Mouse (Mus musculus): ENCODE data around the gene Gnb5. TPM values are rescaled to one million over a fixed set of nuclear protein-coding genes. Genes with fewer than 3 reads are reported as not detected.

The Gnb5 gene
- total and polyA plus RNA-seq, 2 experiments from 2014 or later: 73.2 to 91.4 TPM

DNA sequence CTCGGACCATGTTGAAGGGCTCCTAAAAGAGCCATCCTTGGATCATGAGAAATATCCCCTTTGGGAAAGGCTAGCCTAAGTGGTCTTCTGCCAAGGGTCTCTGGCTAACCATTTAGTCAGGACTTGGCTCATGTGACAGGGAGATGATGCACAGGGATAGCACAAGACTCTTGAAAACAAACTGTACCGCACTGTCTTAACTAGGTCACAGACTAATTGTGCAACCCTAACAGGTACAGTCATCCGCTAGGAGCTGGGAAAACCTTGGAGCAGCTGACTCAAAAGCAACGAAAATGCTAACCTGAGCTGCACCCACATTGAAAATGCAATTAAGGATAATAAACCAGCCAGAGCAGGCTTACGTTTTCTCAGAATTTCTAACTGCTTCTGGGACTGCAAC is 60.1 kb downstream of the Gnb5 start:
- Histone ChIP-seq H3K4me3 (ENCODE audit: low read depth, low read length) (no peak overlapping the region), H3K27me3 (ENCODE audit: insufficient read depth, low read length) (no peaks in the 10 kb centered on the region), H3K27ac (ENCODE audit: low read depth, low read length) (no peak overlapping the region), H3K4me2 (ENCODE audit: low read depth) (no peak overlapping the region), H3K4me1 (ENCODE audit: insufficient read depth) (no peaks in the 10 kb centered on the region), H3K9ac (no peak overlapping the region), H3K9me3 (ENCODE audit: low read length) (no peaks in the 10 kb centered on the region), H3K36me3 (ENCODE audit: insufficient read depth) (no peaks in the 10 kb centered on the region)
- DNase-seq (no peak), ATAC-seq (no peak)
- WGBS: 77% methylated on average over 5 of the region's 5 CpGs
- TF ChIP-seq CTCF (IDR thresholded peaks at IDR 0.05; ENCODE audit: low read depth): no peak

DNA sequence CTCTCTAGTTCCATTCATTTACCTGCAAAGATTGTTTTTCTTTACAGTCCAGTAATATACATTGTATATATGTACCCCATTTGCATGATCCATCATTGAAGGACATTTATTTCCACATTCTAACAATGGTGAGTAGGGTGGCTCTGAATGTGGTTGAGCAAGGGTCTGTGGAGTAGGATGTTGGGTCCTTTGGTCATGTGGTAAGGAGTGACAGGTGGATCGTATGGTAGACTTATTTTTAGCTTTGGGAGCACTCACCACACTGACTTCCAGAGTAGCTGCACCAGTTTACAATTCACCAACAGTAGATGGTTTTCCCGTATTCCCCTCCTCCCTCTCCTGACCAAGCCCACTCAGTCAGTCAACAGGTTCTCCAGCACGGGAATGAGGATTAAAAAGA is 62.7 kb downstream of the Gnb5 start:
- H3K36me3 ChIP-seq (ENCODE audit: insufficient read depth): no peaks in the 10 kb centered on the region
- H3K27me3 ChIP-seq (ENCODE audit: insufficient read depth, low read length): no peaks in the 10 kb centered on the region
- no peak for TF ChIP-seq CTCF (IDR thresholded peaks at IDR 0.05; ENCODE audit: low read depth)

DNA sequence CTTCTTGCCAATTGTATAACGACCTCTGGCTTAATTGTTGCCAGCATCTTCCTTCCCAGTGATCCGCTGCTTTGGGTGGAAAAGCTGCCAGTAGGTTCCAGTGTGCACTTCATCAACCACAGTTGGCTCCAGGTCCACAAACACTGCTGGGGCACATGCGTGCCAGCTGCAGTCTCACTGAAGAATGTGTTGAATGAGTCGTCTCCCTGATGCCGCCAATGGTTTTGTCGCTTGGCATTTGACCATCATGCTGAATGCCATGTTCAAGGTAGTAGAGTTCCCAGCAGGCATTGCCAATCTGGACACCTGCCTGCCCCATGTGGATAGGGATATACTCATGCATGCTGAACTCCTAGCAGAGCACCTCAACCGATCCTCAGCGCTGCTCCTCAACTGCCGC is 69.5 kb downstream of the Gnb5 start:
- no peak for DNase-seq
- Histone ChIP-seq H3K36me3 (ENCODE audit: insufficient read depth) (no peaks in the 10 kb centered on the region), H3K4me2 (ENCODE audit: low read depth) (no peak overlapping the region), H3K27ac (ENCODE audit: low read depth, low read length) (no peak overlapping the region), H3K4me3 (ENCODE audit: low read depth, low read length) (no peak overlapping the region), H3K9me3 (ENCODE audit: low read length) (no peaks in the 10 kb centered on the region), H3K9ac (no peak overlapping the region), H3K4me1 (ENCODE audit: insufficient read depth) (no peaks in the 10 kb centered on the region), H3K27me3 (ENCODE audit: insufficient read depth, low read length) (no peaks in the 10 kb centered on the region)
- 83% methylated on average over 9 of the region's 9 CpGs for WGBS
- TF ChIP-seq CTCF (IDR thresholded peaks at IDR 0.05; ENCODE audit: low read depth): no peak
- no peak for ATAC-seq

More for the DNA sequence above, 62.7 kb downstream of the Gnb5 start:
- Histone ChIP-seq H3K4me1 (ENCODE audit: insufficient read depth) (no peaks in the 10 kb centered on the region), H3K4me3 (ENCODE audit: low read depth, low read length) (no peak overlapping the region), H3K9me3 (ENCODE audit: low read length) (no peaks in the 10 kb centered on the region), H3K4me2 (ENCODE audit: low read depth) (no peak overlapping the region), H3K9ac (no peak overlapping the region), H3K27ac (ENCODE audit: low read depth, low read length) (no peak overlapping the region)
- no peak for DNase-seq
- WGBS: 72% methylated on average over 3 of the region's 3 CpGs
- no peak for ATAC-seq

DNA sequence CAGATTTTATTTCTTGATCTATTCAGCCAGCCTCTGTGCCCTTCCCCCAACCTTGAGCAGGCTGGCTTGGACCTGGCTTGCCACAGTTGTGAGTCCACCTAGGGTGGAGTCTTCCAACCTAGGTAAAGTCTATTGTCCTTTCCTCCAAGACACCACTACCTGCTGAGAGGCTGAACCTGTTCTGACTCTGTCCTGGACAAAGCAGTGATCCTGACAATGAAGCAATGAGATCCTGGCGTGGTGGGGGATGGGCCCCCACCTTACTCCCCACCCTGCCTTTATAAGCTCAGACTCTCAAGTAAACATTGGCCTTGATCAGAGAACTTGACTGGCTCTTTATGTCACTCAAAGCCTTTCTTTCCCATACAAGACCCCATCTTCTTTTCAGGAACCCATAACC is 70.3 kb downstream of the Gnb5 start:
- H3K9ac ChIP-seq: no peak overlapping the region
- H3K4me1 ChIP-seq (ENCODE audit: insufficient read depth): no peaks in the 10 kb centered on the region
- TF ChIP-seq CTCF (IDR thresholded peaks at IDR 0.05; ENCODE audit: low read depth): no peak
- no peak for DNase-seq
- no peak overlapping the region for H3K4me3 ChIP-seq (ENCODE audit: low read depth, low read length)
- ATAC-seq: no peak
- no peaks in the 10 kb centered on the region for H3K27me3 ChIP-seq (ENCODE audit: insufficient read depth, low read length)
- no peaks in the 10 kb centered on the region for H3K36me3 ChIP-seq (ENCODE audit: insufficient read depth)
- no peak overlapping the region for H3K27ac ChIP-seq (ENCODE audit: low read depth, low read length)
- H3K4me2 ChIP-seq (ENCODE audit: low read depth): no peak overlapping the region
- no peaks in the 10 kb centered on the region for H3K9me3 ChIP-seq (ENCODE audit: low read length)
- 80% methylated on average over 1 of the region's 1 CpGs for WGBS

DNA sequence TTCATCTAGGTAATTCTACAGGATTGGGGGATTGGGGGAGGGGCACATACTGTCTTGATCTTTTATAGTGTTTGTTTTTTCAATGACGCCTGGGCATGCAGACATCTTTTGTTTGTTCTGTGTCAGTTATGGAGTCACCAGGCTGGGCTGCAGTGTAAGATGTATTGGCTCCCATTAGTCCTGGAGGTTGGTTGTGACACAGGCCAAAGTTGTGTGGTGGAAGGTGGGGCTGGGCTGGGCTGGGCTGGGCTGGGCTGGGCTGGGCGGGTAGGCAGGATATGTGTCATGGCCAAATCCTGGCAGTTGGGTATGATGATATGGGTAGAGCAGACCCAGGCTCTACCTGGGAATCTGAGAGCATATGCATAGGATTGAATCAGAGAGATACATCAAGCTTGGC is 72.7 kb downstream of the Gnb5 start:
- no peak for TF ChIP-seq CTCF (IDR thresholded peaks at IDR 0.05; ENCODE audit: low read depth)
- H3K27ac ChIP-seq (ENCODE audit: low read depth, low read length): no peak overlapping the region
- no peak overlapping the region for H3K4me2 ChIP-seq (ENCODE audit: low read depth)
- DNase-seq (no peak), ATAC-seq (no peak)
- H3K36me3 ChIP-seq (ENCODE audit: insufficient read depth): no peaks in the 10 kb centered on the region
- H3K27me3 ChIP-seq (ENCODE audit: insufficient read depth, low read length): no peaks in the 10 kb centered on the region
- WGBS: 96% methylated on average over 2 of the region's 2 CpGs
- no peaks in the 10 kb centered on the region for H3K4me1 ChIP-seq (ENCODE audit: insufficient read depth)
- H3K9me3 ChIP-seq (ENCODE audit: low read length): no peaks in the 10 kb centered on the region
- no peak overlapping the region for H3K9ac ChIP-seq
- H3K4me3 ChIP-seq (ENCODE audit: low read depth, low read length): no peak overlapping the region

DNA sequence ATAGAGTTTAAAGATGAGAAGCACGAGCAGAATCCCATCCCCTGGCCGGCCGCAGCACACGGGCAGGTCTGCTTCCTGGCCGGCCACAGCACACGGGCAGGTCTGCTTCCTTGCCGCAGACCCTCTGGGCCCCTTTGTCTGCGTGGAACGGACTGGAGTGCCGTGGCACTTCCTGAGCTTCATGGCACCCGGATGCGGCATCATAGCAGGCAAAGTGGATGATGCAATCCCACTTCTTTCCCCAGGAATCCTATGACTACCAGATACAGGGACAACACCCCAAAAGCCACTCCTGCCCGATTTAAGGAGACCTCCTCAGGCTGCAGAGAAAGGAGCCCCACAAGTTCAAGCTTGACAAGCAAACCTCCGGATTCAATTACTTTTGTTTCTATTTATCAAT is 76.7 kb downstream of the Gnb5 start:
- no peaks in the 10 kb centered on the region for H3K4me1 ChIP-seq (ENCODE audit: insufficient read depth)
- no peak for DNase-seq
- no peak overlapping the region for H3K27ac ChIP-seq (ENCODE audit: low read depth, low read length)
- no peak for TF ChIP-seq CTCF (IDR thresholded peaks at IDR 0.05; ENCODE audit: low read depth)
- no peak overlapping the region for H3K9ac ChIP-seq
- no peak for ATAC-seq
- no peaks in the 10 kb centered on the region for H3K9me3 ChIP-seq (ENCODE audit: low read length)
- WGBS: 92% methylated on average over 14 of the region's 14 CpGs
- no peak overlapping the region for H3K4me2 ChIP-seq (ENCODE audit: low read depth)
- no peak overlapping the region for H3K4me3 ChIP-seq (ENCODE audit: low read depth, low read length)
- no peaks in the 10 kb centered on the region for H3K27me3 ChIP-seq (ENCODE audit: insufficient read depth, low read length)
- peaks cover 21% of the 10 kb centered on the region for H3K36me3 ChIP-seq (ENCODE audit: insufficient read depth)

DNA sequence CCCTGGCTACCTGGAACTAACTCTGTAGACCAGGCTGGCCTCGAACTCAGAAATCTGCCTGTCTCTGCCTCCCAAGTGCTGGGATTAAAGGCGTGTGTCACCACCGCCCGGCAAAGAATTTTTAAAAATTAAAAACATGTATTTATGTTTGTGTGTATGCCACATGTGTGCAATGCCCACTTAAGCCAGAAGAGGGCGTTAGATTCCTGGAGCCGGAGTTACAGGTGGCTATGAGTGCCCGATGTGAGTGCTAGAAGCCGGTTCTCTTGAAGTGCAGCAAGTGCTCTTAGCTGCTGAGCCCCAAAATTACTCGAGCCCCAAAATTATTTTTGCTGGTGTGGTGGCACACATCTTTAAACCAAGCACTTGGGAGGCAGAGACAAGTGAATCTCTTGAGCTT is 77.7 kb downstream of the Gnb5 start:
- WGBS: 89% methylated on average over 9 of the region's 9 CpGs
- no peaks in the 10 kb centered on the region for H3K27me3 ChIP-seq (ENCODE audit: insufficient read depth, low read length)
- no peak for ATAC-seq

More for the DNA sequence above, 77.7 kb downstream of the Gnb5 start:
- no peaks in the 10 kb centered on the region for H3K4me1 ChIP-seq (ENCODE audit: insufficient read depth)
- H3K4me3 ChIP-seq (ENCODE audit: low read depth, low read length): no peak overlapping the region
- TF ChIP-seq CTCF (IDR thresholded peaks at IDR 0.05; ENCODE audit: low read depth): peak; percentile 19; the same call in 1 of the 2 replicates
- H3K4me2 ChIP-seq (ENCODE audit: low read depth): no peak overlapping the region
- H3K27ac ChIP-seq (ENCODE audit: low read depth, low read length): no peak overlapping the region
- no peak for DNase-seq
- no peak overlapping the region for H3K9ac ChIP-seq
- peaks cover 27% of the 10 kb centered on the region for H3K36me3 ChIP-seq (ENCODE audit: insufficient read depth)
- no peaks in the 10 kb centered on the region for H3K9me3 ChIP-seq (ENCODE audit: low read length)
